Mouse (Mus musculus): ENCODE results near the gene Cuedc1. TPM values are rescaled to one million over a fixed set of nuclear protein-coding genes. Genes with fewer than 3 reads are reported as not detected.

Gene Cuedc1
- polyA plus RNA-seq, 1 experiment from 2014 or later = 40.3 TPM

GRCm38 (mm10) chr11:88227001-88227957 lies 129.4 kb downstream of the Cuedc1 start:
- H3K9me3 ChIP-seq (ENCODE audit: control insufficient read depth, low read length) = no peaks in the 10 kb centered on the region
- no peaks in the 10 kb centered on the region for H3K27me3 ChIP-seq (replicated peaks; ENCODE audit: control insufficient read depth, insufficient read depth, low read length)
- no peaks in the 10 kb centered on the region for H3K36me3 ChIP-seq (ENCODE audit: control insufficient read depth, insufficient read depth)
- no peak overlapping the region for H3K9ac ChIP-seq (replicated peaks; ENCODE audit: low read depth, low read length)
- no peak for ATAC-seq
- WGBS = 88% methylated on average over 17 of the region's 17 CpGs
- H3K4me2 ChIP-seq (ENCODE audit: low read length) = no peak overlapping the region
- H3K27ac ChIP-seq (ENCODE audit: low read length) = no peak overlapping the region
- no peak overlapping the region for H3K4me3 ChIP-seq (replicated peaks; ENCODE audit: low read length)
- 0 out of 2 replicates have a peak, but pooled peaks cover under 1% of the 10 kb centered on the region for H3K4me1 ChIP-seq (replicated peaks; ENCODE audit: control insufficient read depth, insufficient read depth, low read length)

GRCm38 (mm10) chr11:88231213-88231790 lies 133.4 kb downstream of the Cuedc1 start:
- no peak overlapping the region for H3K9ac ChIP-seq (replicated peaks; ENCODE audit: low read depth, low read length)
- ATAC-seq = no peak
- no peak overlapping the region for H3K4me3 ChIP-seq (replicated peaks; ENCODE audit: low read length)
- H3K4me2 ChIP-seq (ENCODE audit: low read length) = no peak overlapping the region
- peaks cover 19% of the 10 kb centered on the region for H3K4me1 ChIP-seq (replicated peaks; ENCODE audit: control insufficient read depth, insufficient read depth, low read length)
- WGBS = 79% methylated on average over 4 of the region's 4 CpGs
- H3K9me3 ChIP-seq (ENCODE audit: control insufficient read depth, low read length) = no peaks in the 10 kb centered on the region
- no peaks in the 10 kb centered on the region for H3K36me3 ChIP-seq (ENCODE audit: control insufficient read depth, insufficient read depth)
- H3K27me3 ChIP-seq (replicated peaks; ENCODE audit: control insufficient read depth, insufficient read depth, low read length) = no peaks in the 10 kb centered on the region
- H3K27ac ChIP-seq (ENCODE audit: low read length) = no peak overlapping the region

- ATAC-seq = peak; percentile 68
- Histone ChIP-seq H3K9ac (replicated peaks; ENCODE audit: low read depth, low read length) (peak overlapping the region; percentile 33; the same call in 1 of the 2 replicates), H3K27me3 (replicated peaks; ENCODE audit: control insufficient read depth, insufficient read depth, low read length) (no peaks in the 10 kb centered on the region), H3K4me3 (replicated peaks; ENCODE audit: low read length) (no peak overlapping the region), H3K4me1 (replicated peaks; ENCODE audit: control insufficient read depth, insufficient read depth, low read length) (peaks cover 23% of the 10 kb centered on the region), H3K4me2 (ENCODE audit: low read length) (no peak overlapping the region), H3K27ac (ENCODE audit: low read length) (peak overlapping the region; percentile 60), H3K9me3 (ENCODE audit: control insufficient read depth, low read length) (no peaks in the 10 kb centered on the region), H3K36me3 (ENCODE audit: control insufficient read depth, insufficient read depth) (no peaks in the 10 kb centered on the region)
- WGBS = 17% methylated on average over 17 of the region's 17 CpGs
Observed at GRCm38 (mm10) chr11:88233528-88234427, 135.9 kb downstream of the Cuedc1 start.

- Histone ChIP-seq H3K4me3 (replicated peaks; ENCODE audit: low read length) (no peak overlapping the region), H3K4me1 (replicated peaks; ENCODE audit: control insufficient read depth, insufficient read depth, low read length) (peaks cover 23% of the 10 kb centered on the region), H3K36me3 (ENCODE audit: control insufficient read depth, insufficient read depth) (no peaks in the 10 kb centered on the region), H3K4me2 (ENCODE audit: low read length) (no peak overlapping the region), H3K27ac (ENCODE audit: low read length) (no peak overlapping the region), H3K9me3 (ENCODE audit: control insufficient read depth, low read length) (no peaks in the 10 kb centered on the region), H3K27me3 (replicated peaks; ENCODE audit: control insufficient read depth, insufficient read depth, low read length) (no peaks in the 10 kb centered on the region), H3K9ac (replicated peaks; ENCODE audit: low read depth, low read length) (no peak overlapping the region)
- 30% methylated on average over 4 of the region's 4 CpGs for WGBS
- no peak for ATAC-seq
Observed at GRCm38 (mm10) chr11:88234789-88235188, 136.9 kb downstream of the Cuedc1 start.

GRCm38 (mm10) chr11:88235221-88236203 lies 137.7 kb downstream of the Cuedc1 start:
- Histone ChIP-seq H3K4me3 (replicated peaks; ENCODE audit: low read length) (no peak overlapping the region), H3K9ac (replicated peaks; ENCODE audit: low read depth, low read length) (no peak overlapping the region), H3K4me1 (replicated peaks; ENCODE audit: control insufficient read depth, insufficient read depth, low read length) (peaks cover 24% of the 10 kb centered on the region), H3K9me3 (ENCODE audit: control insufficient read depth, low read length) (no peaks in the 10 kb centered on the region), H3K27ac (ENCODE audit: low read length) (no peak overlapping the region), H3K36me3 (ENCODE audit: control insufficient read depth, insufficient read depth) (no peaks in the 10 kb centered on the region), H3K4me2 (ENCODE audit: low read length) (peak overlapping the region; percentile 12; the same call in 1 of the 2 replicates), H3K27me3 (replicated peaks; ENCODE audit: control insufficient read depth, insufficient read depth, low read length) (no peaks in the 10 kb centered on the region)
- peak; percentile 27; the same call in 1 of the 2 replicates for ATAC-seq
- WGBS = 6% methylated on average over 23 of the region's 23 CpGs

- Histone ChIP-seq H3K4me1 (replicated peaks; ENCODE audit: control insufficient read depth, insufficient read depth, low read length) (peaks cover 17% of the 10 kb centered on the region), H3K4me3 (replicated peaks; ENCODE audit: low read length) (no peak overlapping the region), H3K9me3 (ENCODE audit: control insufficient read depth, low read length) (no peaks in the 10 kb centered on the region), H3K9ac (replicated peaks; ENCODE audit: low read depth, low read length) (no peak overlapping the region), H3K27ac (ENCODE audit: low read length) (peak overlapping the region; percentile 49), H3K4me2 (ENCODE audit: low read length) (no peak overlapping the region), H3K27me3 (replicated peaks; ENCODE audit: control insufficient read depth, insufficient read depth, low read length) (no peaks in the 10 kb centered on the region; the same call in 1 of the 2 replicates), H3K36me3 (ENCODE audit: control insufficient read depth, insufficient read depth) (no peaks in the 10 kb centered on the region)
- 44% methylated on average over 10 of the region's 10 CpGs for whole genome bisulfite sequencing
- no peak for ATAC-seq
Observed at GRCm38 (mm10) chr11:88240275-88240674, 142.4 kb downstream of the Cuedc1 start.

GRCm38 (mm10) chr11:88240736-88241353 lies 143.0 kb downstream of the Cuedc1 start:
- no peaks in the 10 kb centered on the region for H3K36me3 ChIP-seq (ENCODE audit: control insufficient read depth, insufficient read depth)
- peak overlapping the region; percentile 49 for H3K27ac ChIP-seq (ENCODE audit: low read length)
- 4% methylated on average over 10 of the region's 10 CpGs for WGBS
- H3K4me3 ChIP-seq (replicated peaks; ENCODE audit: low read length) = no peak overlapping the region
- H3K4me1 ChIP-seq (replicated peaks; ENCODE audit: control insufficient read depth, insufficient read depth, low read length) = peaks cover 13% of the 10 kb centered on the region
- H3K9ac ChIP-seq (replicated peaks; ENCODE audit: low read depth, low read length) = peak overlapping the region; percentile 16; the same call in 1 of the 2 replicates
- H3K9me3 ChIP-seq (ENCODE audit: control insufficient read depth, low read length) = no peaks in the 10 kb centered on the region
- H3K4me2 ChIP-seq (ENCODE audit: low read length) = no peak overlapping the region
- H3K27me3 ChIP-seq (replicated peaks; ENCODE audit: control insufficient read depth, insufficient read depth, low read length) = no peaks in the 10 kb centered on the region; the same call in 1 of the 2 replicates
- ATAC-seq = peak; percentile 73
